In genomic region chr6:125008586-125009128, GRCm38 (mm10) we compare ENCODE assay signal across 8 mouse cellular contexts. TPM values are rescaled to one million over a fixed set of nuclear protein-coding genes. Genes with fewer than 3 reads are reported as not detected.
DNase-seq lines count a peak whose midpoint lies in the region; ATAC-seq lines count a peak whose summit lies in the region.

No protein-coding gene starts in this region.

- H3K4me3 ChIP-seq in heart, embryonic 10.5 days = peak overlapping the region; percentile 90
- peak overlapping the region; percentile 85 for H3K4me3 ChIP-seq in kidney, embryonic 15.5 days (replicated peaks)

- H3K4me2 ChIP-seq in kidney, embryonic 15.5 days = peak overlapping the region; percentile 81

- H3K36me3 ChIP-seq in heart, embryonic 10.5 days = peaks cover 18% of the 10 kb centered on the region; the same call in 1 of the 2 replicates
- peaks cover 27% of the 10 kb centered on the region for H3K36me3 ChIP-seq in kidney, embryonic 15.5 days

- under 1% methylated on average over 34 of the region's 34 CpGs for WGBS in heart, embryonic 10.5 days
- under 1% methylated on average over 30 of the region's 34 CpGs for WGBS in kidney, embryonic 15.5 days

- peaks cover 6% of the 10 kb centered on the region for H3K27me3 ChIP-seq in heart, embryonic 10.5 days (ENCODE audit: insufficient read depth, poor library complexity, severe bottlenecking)
- H3K27me3 ChIP-seq in kidney, embryonic 15.5 days = no peaks in the 10 kb centered on the region

- H3K27ac ChIP-seq in heart, embryonic 10.5 days = peak overlapping the region; percentile 99
- peak overlapping the region; percentile 99 for H3K27ac ChIP-seq in kidney, embryonic 15.5 days

- peak; percentile 95 to 97 for DNase-seq in B cell, adult 2 months
- DNase-seq in brain, adult 2 months (ENCODE audit: low read depth, low spot score) = peak; percentile 100
- DNase-seq in heart, embryonic 10.5 days (ENCODE audit: low spot score) = peak; percentile 100
- peak; percentile 95 for DNase-seq in liver
- peak; percentile 92 to 94 for DNase-seq in spleen, postnatal 4 days (ENCODE audit: low spot score in 2 of 2)

- peak overlapping the region; percentile 92 for H3K9ac ChIP-seq in kidney, embryonic 15.5 days

- H3K4me1 ChIP-seq in heart, embryonic 10.5 days = peaks cover 28% of the 10 kb centered on the region
- H3K4me1 ChIP-seq in kidney, embryonic 15.5 days = peaks cover 30% of the 10 kb centered on the region

- ATAC-seq in erythroblast, adult 5-6 weeks (replicated peaks; ENCODE audit: low FRiP score, poor library complexity, severe bottlenecking) = peak; percentile 97
- ATAC-seq in kidney, embryonic 15.5 days (replicated peaks; ENCODE audit: low FRiP score) = peak; percentile 98
- ATAC-seq in monocyte, adult 5-6 weeks (replicated peaks; ENCODE audit: insufficient number of reproducible peaks, low FRiP score, low TSS enrichment, poor library complexity, severe bottlenecking) = peak; percentile 97

- no peaks in the 10 kb centered on the region for H3K9me3 ChIP-seq in heart, embryonic 10.5 days
- H3K9me3 ChIP-seq in kidney, embryonic 15.5 days (replicated peaks) = no peaks in the 10 kb centered on the region

RNA-seq across cellular contexts. Expression of gene Zfp384, which starts 0.3 kb away (rescaled TPM):
- 20.8 and 25.9 TPM in 2 replicates for total RNA-seq in erythroblast, adult 5-6 weeks (2015; ENCODE audit: low replicate concordance)
- 9.8 and 12.3 TPM in 2 replicates for total RNA-seq in erythroblast, adult 5-6 weeks (2017; ENCODE audit: low replicate concordance)
- polyA plus RNA-seq in heart, embryonic 10.5 days (2016; fragmentation: Nextera tagmentation; extraction: Ambion mirVana) = 7.9 and 14.2 TPM in 2 replicates
- polyA plus RNA-seq in kidney, embryonic 15.5 days (2015; fragmentation: Nextera tagmentation; extraction: Ambion mirVana) = 16.1 and 17.8 TPM in 2 replicates
- 26.0 to 44.7 TPM (median 28.6 TPM) in 3 replicates for total RNA-seq in monocyte, adult 5-6 weeks (2017)

RNA-seq across cellular contexts. Expression of gene Pianp, which starts 12.2 kb away (rescaled TPM):
- total RNA-seq in erythroblast, adult 5-6 weeks (2015; ENCODE audit: low replicate concordance) = not detected in 2 replicates
- total RNA-seq in erythroblast, adult 5-6 weeks (2017; ENCODE audit: low replicate concordance) = not detected in 2 replicates
- 0.14 TPM in 1 of 2 replicates, not detected in the other for polyA plus RNA-seq in heart, embryonic 10.5 days (2016; fragmentation: Nextera tagmentation; extraction: Ambion mirVana)
- 1.4 and 3.1 TPM in 2 replicates for polyA plus RNA-seq in kidney, embryonic 15.5 days (2015; fragmentation: Nextera tagmentation; extraction: Ambion mirVana)
- total RNA-seq in monocyte, adult 5-6 weeks (2017) = not detected in 3 replicates

RNA-seq across cellular contexts. Expression of gene Ing4, which starts 30.9 kb away (rescaled TPM):
- 7.1 and 7.9 TPM in 2 replicates for total RNA-seq in erythroblast, adult 5-6 weeks (2015; ENCODE audit: low replicate concordance)
- total RNA-seq in erythroblast, adult 5-6 weeks (2017; ENCODE audit: low replicate concordance) = 27.7 and 35.7 TPM in 2 replicates
- 74.4 and 84.5 TPM in 2 replicates for polyA plus RNA-seq in heart, embryonic 10.5 days (2016; fragmentation: Nextera tagmentation; extraction: Ambion mirVana)
- 135 and 138 TPM in 2 replicates for polyA plus RNA-seq in kidney, embryonic 15.5 days (2015; fragmentation: Nextera tagmentation; extraction: Ambion mirVana)
- total RNA-seq in monocyte, adult 5-6 weeks (2017) = 118 to 132 TPM (median 119 TPM) in 3 replicates

RNA-seq across cellular contexts. Expression of gene Acrbp, which starts 40.8 kb away (rescaled TPM):
- total RNA-seq in erythroblast, adult 5-6 weeks (2015; ENCODE audit: low replicate concordance) = 3.3 TPM in 1 of 2 replicates, not detected in the other
- 7.0 and 11.6 TPM in 2 replicates for total RNA-seq in erythroblast, adult 5-6 weeks (2017; ENCODE audit: low replicate concordance)
- 4.8 and 8.0 TPM in 2 replicates for polyA plus RNA-seq in heart, embryonic 10.5 days (2016; fragmentation: Nextera tagmentation; extraction: Ambion mirVana)
- polyA plus RNA-seq in kidney, embryonic 15.5 days (2015; fragmentation: Nextera tagmentation; extraction: Ambion mirVana) = 14.4 and 15.4 TPM in 2 replicates
- 5.5 to 20.2 TPM (median 8.3 TPM) in 3 replicates for total RNA-seq in monocyte, adult 5-6 weeks (2017)

RNA-seq across cellular contexts. Expression of gene Cops7a, which starts 43.3 kb away (rescaled TPM):
- total RNA-seq in erythroblast, adult 5-6 weeks (2015; ENCODE audit: low replicate concordance) = 10.2 and 16.5 TPM in 2 replicates
- total RNA-seq in erythroblast, adult 5-6 weeks (2017; ENCODE audit: low replicate concordance) = 5.6 and 7.7 TPM in 2 replicates
- 173 and 178 TPM in 2 replicates for polyA plus RNA-seq in heart, embryonic 10.5 days (2016; fragmentation: Nextera tagmentation; extraction: Ambion mirVana)
- 163 and 164 TPM in 2 replicates for polyA plus RNA-seq in kidney, embryonic 15.5 days (2015; fragmentation: Nextera tagmentation; extraction: Ambion mirVana)
- 7.6 to 25.6 TPM (median 21.5 TPM) in 3 replicates for total RNA-seq in monocyte, adult 5-6 weeks (2017)

Comparison
In these comparisons a context has a peak if more than half of its experiments do, and no peak if none do; other contexts are left out.
1. Peak in every context shown above with its lines: DNase-seq, ATAC-seq, H3K4me3 ChIP-seq and H3K27ac ChIP-seq.